Mouse (Mus musculus) kidney, adult 9 months (tissue): ENCODE data around the gene Rfc5.
A peak's percentile ranks its signal among the peaks of the same experiment; 100 is the strongest.
"Not testable (repeated sequence)": the region's sequence is repeated elsewhere in the genome, so short reads cannot be mapped to it uniquely, and the experiment has no call there.

Experiments
- DNase-seq: peaks from one replicate; pipeline ENCODE4 v3.0.0; 2022

Gene Rfc5

DNA sequence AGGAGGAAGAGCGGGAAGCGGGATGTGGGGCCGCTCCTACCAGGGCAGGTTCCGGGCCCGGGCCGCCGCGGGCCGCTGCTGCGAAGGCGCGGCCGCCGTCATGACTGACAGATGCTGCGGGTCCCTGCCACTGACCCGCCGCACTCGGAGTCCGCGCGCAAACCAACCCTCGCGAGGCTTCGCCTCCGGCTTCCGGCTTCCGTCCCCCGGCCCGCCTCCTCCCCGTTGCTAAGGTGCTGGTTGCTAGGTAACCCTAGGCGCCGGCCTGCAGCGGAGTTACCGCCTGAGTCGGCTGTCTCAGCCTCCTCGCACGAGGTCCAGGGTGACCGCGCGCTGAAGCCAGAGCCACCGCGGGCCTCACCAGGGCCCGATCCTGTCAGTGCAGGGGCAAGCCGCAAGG, at the start of gene Rfc5:
Rfc5 (minus strand) TSS at position 171 of the 400 bp plus-strand sequence.
- DNase-seq, result peak; percentile 95

DNA sequence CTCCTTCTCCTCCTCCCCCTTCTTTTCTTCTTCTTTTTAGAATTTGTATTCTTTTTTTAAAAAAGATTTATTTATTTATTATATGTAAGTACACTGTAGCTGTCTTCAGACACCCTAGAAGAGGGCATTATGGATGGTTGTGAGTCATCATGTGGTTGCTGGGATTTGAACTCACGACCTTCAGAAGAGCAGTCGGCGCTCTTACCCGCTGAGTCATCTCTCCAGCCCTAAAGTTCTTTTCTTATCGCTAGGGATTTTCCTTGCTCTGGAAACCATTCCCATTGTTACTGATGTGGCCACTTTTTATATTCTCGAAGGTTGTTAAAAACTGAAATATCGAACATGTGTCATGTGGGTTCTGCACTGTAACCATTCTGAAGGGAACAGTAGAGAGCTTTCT, 44.7 kb upstream of the Rfc5 start:
- not testable (repeated sequence) for DNase-seq

GRCm38 (mm10) chr5:117417442-117417841, 28.6 kb upstream of the Rfc5 start:
- DNase-seq, result no peak

GRCm38 (mm10) chr5:117415011-117415912, 26.4 kb upstream of the Rfc5 start:
- DNase-seq, result no peak

GRCm38 (mm10) chr5:117414611-117415010, 25.8 kb upstream of the Rfc5 start:
- no peak for DNase-seq

- DNase-seq, result peak; percentile 49
Measured at GRCm38 (mm10) chr5:117413507-117414501, 25.0 kb upstream of the Rfc5 start, which contains the start of gene Ksr2. Gene Ksr2, plus strand, starts transcription at chr5:117414000.

DNA sequence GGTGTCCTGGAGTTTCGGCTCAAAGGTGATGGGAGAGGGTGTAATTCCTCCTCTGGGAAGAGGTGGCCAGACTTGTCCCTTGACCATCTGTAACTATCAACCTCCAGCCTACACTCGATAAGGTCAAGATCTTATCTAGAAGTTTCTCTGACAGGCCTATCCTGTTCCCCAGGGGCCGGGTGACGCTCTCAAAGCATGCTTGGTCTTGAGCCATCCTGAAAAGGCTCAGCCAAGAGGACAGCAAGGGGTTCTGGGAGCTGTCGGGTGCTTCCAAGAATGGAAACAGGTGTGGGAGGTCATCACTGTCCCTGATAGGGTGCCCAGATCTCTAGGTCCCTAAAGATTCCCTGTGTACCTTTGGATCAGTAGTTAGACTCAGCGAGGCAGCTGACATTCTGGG, 20.5 kb upstream of the Rfc5 start:
- no peak for DNase-seq

- peak; percentile 82 for DNase-seq
Measured at GRCm38 (mm10) chr5:117408216-117408615, 19.4 kb upstream of the Rfc5 start.

- not testable (repeated sequence) for DNase-seq
Measured at GRCm38 (mm10) chr5:117404671-117405070, 15.8 kb upstream of the Rfc5 start.

DNA sequence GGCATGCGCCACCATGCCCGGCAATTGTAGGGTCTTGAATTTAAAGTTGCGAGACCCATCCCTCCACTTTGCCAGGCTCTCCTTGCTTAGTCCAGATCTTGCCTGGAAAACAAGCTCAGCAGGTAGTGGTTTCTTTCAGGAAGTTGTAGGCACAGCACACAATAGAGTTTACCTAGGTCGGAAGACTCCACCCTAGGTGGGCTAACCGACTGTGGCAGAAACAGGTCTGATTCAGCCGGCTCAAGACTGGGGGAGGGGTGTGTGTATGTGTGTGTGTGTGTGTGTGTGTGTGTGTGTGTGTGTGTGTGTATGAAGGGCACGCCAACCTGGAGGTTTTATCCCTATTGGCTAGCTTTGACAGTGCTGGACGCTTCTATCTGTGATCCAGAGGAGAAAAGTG, 14.8 kb upstream of the Rfc5 start:
- no peak for DNase-seq

DNA sequence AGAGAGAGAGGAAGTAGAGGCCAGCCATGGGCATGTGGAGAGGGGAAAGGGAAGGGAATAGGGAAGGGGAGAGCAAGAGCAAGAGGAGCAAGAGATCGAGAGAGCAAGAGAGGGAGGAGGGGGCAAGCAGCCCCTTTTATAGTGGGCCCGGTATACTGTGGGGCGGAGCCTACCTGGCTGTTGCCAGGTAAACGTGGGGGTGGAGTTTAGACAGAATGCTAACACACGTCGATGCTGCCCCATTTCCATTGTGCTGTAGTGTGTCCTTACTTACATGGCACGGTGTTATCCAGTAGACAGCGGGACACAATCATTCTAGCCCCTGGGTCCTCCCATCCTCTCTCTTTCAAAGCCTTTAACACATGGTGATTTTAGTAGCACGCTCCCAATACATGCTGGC, 10.4 kb upstream of the Rfc5 start:
- DNase-seq, result no peak

DNA sequence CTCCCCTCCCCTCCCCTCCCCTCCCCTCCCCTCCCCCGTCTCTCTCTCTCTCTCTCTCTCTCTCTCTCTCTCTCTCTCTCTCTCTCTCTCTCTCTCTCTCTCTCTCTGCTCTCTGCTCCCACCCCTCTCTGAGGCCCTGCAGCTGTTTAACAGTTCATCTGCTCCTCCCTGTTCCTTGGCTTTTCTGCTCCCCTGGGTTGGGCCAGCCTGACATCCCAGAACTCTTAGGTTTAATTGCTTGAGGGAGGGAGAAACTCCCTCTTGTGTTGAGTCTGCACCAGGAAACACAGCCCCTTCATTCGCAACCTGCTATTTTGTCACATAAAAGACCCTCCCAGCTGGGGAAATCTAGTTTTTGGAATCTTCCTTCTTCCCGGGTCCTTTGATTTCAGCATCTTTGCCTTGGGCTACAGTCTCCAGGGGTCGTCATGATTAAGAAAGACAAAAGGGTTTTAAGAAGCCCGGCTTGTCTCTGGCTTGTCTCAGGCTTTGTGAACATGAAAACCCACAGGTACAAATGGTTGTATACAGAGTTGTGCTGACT, 9.2 kb upstream of the Rfc5 start:
- no peak for DNase-seq

- no peak for DNase-seq
Measured at GRCm38 (mm10) chr5:117397371-117397770, 8.5 kb upstream of the Rfc5 start.

DNA sequence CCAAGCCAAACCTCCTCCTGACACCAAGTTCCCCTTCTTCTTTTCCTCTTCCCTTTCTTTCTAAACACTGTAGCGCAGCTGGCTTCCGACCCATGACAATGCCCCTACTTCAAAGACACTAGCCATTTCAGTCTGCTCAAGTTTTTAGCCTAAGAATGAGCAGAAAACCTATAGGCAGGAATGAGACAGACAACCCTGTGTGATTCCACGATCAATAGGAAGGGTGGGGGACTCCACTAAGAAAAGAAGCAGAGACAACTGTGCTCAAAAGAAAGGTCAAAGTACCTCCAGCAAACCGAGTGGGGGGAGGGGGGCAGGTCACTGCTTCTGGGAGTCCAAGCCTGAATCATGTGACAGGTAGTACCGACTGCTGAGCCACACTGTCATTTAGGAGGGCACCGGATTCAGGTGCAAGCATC, 7.8 kb upstream of the Rfc5 start:
- peak; percentile 38 for DNase-seq

DNA sequence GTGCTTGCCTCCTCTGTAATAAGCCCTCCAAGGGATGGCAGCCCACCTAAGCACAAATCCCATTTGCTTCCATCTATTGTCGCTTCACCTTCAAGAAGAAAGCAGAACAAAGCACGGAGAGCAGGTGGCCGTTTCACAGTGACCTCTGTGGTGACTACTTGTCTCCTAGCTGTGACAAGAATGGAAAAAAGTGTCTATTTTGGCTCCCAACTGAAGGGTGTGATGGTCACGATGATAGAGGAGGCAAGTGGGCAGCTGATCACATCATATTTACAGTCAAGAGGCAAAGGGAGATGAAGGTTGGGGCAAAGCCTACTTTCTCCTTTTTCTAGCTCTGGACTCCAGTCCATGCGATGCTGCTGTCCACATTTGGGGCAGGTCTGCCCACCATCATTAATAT, 7.0 kb upstream of the Rfc5 start:
- DNase-seq, result no peak

DNA sequence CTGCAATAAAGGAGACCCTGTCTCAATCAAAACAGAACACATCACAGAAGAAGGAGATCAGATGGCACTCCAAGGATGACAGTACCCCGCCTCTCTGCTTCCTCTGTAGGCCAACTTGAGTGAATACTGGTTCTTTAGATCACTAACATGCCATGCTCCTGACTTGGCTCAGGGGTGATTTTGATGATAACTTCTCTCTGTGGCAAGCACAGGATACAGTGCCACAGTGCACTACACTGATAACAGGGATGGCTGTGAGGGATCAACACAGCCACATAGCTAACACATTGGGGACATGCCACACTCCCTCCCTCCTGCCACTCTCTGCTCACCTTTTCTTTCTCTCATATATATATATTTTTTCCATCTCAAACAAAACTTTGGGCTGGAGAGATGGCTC, 2.0 kb upstream of the Rfc5 start:
- no peak for DNase-seq

DNA sequence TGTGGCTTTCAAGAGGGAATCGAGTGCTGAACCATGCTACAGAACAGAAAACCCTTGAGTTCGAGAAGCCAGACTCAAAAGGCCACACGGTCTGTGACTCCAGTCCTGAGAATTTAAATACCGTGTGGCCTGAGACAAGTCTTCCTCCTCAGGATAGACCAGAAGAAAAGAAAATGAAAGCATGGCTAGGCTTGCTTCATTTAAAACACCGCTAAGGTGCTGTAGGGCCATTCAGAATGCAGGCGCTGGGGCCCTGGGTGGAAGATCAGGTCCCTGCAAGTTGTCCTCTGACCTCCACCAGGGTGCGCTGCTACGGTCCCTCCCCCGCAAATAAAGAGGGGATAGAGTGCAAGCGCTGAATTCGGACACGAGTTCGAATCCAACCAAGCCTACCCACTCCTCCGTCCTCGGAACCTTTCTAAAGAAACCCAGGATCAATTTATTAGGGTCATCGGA, 523 bp downstream of the Rfc5 start:
- peak; percentile 46 for DNase-seq

DNA sequence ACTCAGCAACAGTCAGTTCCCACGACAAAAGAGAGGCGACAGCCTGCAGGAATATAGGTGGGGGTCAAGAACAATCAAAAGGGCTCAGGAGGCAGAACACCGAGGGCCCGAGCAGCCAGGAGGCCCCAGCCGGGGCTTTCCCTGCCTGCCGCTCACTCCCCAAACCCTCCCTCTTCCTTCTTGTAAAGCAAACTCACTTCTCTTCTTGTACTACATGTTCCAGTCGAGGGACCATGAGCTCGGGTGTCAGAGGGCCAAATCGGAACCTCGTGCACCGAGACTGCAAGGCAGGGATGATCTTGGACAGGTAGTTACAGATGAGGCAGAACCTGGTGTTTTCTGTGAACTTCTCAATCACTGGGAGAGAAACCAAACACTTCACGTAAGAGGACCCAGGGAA, 5.6 kb downstream of the Rfc5 start:
- DNase-seq, result no peak

DNA sequence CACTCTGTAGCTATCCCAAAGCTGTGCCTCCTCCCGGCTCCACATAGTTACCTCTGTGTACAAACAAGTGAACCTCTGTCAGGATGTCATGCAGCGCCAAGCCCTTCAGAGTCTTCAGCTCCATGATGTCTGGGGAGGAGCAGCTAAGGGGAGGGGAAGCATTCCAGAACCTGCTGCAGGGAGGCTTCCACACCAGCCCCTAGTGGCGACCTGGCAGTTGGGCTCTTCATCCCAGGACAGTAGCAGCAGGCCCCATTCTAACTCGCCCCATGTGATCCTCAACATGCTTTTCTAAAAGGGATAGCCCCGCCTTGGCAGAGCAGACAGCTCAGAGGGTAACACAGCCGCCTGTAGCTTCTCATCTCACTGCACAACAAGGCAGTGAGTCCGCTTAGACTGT, 7.1 kb downstream of the Rfc5 start:
- no peak for DNase-seq

GRCm38 (mm10) chr5:117380199-117380598, 8.6 kb downstream of the Rfc5 start:
- DNase-seq, result no peak

DNA sequence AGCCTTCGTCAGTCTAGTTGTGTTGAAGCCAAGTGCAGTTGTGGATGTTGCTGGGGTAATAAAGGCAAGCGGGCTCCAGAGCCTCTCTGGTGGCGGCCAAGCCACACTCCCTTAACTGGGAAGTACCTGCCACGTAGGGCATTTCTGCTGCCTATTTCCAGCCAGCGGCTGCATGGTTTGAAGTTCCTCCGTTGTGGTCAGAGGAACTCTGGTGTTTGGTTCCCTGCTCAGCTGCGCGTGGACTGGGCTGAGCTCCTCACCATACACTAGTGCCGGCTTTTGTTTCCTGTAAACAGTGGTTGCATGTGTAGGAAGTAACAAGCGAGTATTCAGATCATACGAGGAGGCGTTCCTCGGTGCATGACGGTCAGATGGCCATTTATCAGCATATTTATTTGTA, 11.1 kb downstream of the Rfc5 start:
- not testable (repeated sequence) for DNase-seq

- no peak for DNase-seq
Measured at GRCm38 (mm10) chr5:117376331-117376761, 12.5 kb downstream of the Rfc5 start.
